Mouse (Mus musculus) intestine, postnatal 0 days (tissue): ENCODE data around the gene Zfp526. TPM values are rescaled to one million over a fixed set of nuclear protein-coding genes. Genes with fewer than 3 reads are reported as not detected.

ENCODE experiments used
- ATAC-seq: fragments of 200-750 bp; cut with Nextera tagmentation; 2 replicates; pipeline ENCODE4 v1.8.0; 2017; ENCODE audit warnings: mild to moderate bottlenecking, moderate TSS enrichment, moderate library complexity
- H3K27ac ChIP-seq: fragments of 300-500 bp; sonication (generic); 2 replicates; pipeline ENCODE4 v1.5.1; 2014; ENCODE audit warnings: mild to moderate bottlenecking, low read depth, low read length, moderate library complexity
- H3K27me3 ChIP-seq: fragments of 300-500 bp; sonication (generic); replicated peaks from 2 replicates; pipeline ENCODE4 v1.6.1; 2014; ENCODE audit warnings: low read length, mixed read lengths; ENCODE audit not compliant: control insufficient read depth, insufficient read depth
- H3K36me3 ChIP-seq: fragments of 300-500 bp; sonication (generic); 2 replicates; pipeline ENCODE4 v1.6.1; 2014; ENCODE audit warnings: mild to moderate bottlenecking, moderate library complexity; ENCODE audit not compliant: control insufficient read depth, insufficient read depth
- H3K4me1 ChIP-seq: fragments of 300-500 bp; sonication (generic); replicated peaks from 2 replicates; pipeline ENCODE4 v1.6.1; 2014; ENCODE audit warnings: antibody characterized with exemption, low read length, mixed read lengths; ENCODE audit not compliant: control insufficient read depth, insufficient read depth
- H3K4me2 ChIP-seq: fragments of 300-500 bp; sonication (generic); replicated peaks from 2 replicates; pipeline ENCODE4 v1.6.1; 2014; ENCODE audit warnings: low read depth, mild to moderate bottlenecking, moderate library complexity
- H3K4me3 ChIP-seq: fragments of 300-500 bp; sonication (generic); 2 replicates; pipeline ENCODE4 v1.5.1; 2014; ENCODE audit warnings: low read depth, low read length
- H3K9ac ChIP-seq: fragments of 300-500 bp; sonication (generic); 2 replicates; pipeline ENCODE4 v1.6.1; 2014; ENCODE audit warnings: mild to moderate bottlenecking, low read depth, low read length
- H3K9me3 ChIP-seq: fragments of 300-500 bp; sonication (generic); 2 replicates; pipeline ENCODE4 v1.6.1; 2016; ENCODE audit warnings: mixed run types; ENCODE audit not compliant: control insufficient read depth
- CTCF ChIP-seq: sonication (generic); IDR thresholded peaks from 2 replicates; pipeline ENCODE4 v1.5.1; 2016; ENCODE audit warnings: low read depth, mild to moderate bottlenecking, control low read depth, antibody characterized with exemption, moderate library complexity
- WGBS: fragments of 180-500 bp; shearing (Covaris S2); extraction: QIAGEN DNeasy Blood & Tissue Kit; methylation state at CpG from one replicate; pipeline ENCODE4 v1.1.7; 2014; 5-methylcytosine and 5-hydroxymethylcytosine counted together
- polyA plus RNA-seq: library from polyadenylated mRNA; unstranded; fragments of >200 nt; fragmentation: Nextera tagmentation; extraction: Ambion mirVana; gene quantifications from 2 replicates; pipeline ENCODE4 v1.2.1, GENCODE M21; 2015

Gene Zfp526
- polyA plus RNA-seq, 1 experiment from 2014 or later = 1.1 TPM

- H3K27me3 ChIP-seq = no peaks in the 10 kb centered on the region
- H3K9ac ChIP-seq = no peak overlapping the region
- no peak for TF ChIP-seq CTCF
- no peaks in the 10 kb centered on the region for H3K4me1 ChIP-seq
- WGBS = 72% methylated on average over 1 of the region's 1 CpGs
- H3K36me3 ChIP-seq = peaks cover 86% of the 10 kb centered on the region
- no peak overlapping the region for H3K4me3 ChIP-seq
- no peaks in the 10 kb centered on the region for H3K9me3 ChIP-seq
- H3K27ac ChIP-seq = no peak overlapping the region
- no peak for ATAC-seq
- no peak overlapping the region for H3K4me2 ChIP-seq
Observed at GRCm38 (mm10) chr7:25227523-25228300, 6.5 kb downstream of the Zfp526 start.

DNA sequence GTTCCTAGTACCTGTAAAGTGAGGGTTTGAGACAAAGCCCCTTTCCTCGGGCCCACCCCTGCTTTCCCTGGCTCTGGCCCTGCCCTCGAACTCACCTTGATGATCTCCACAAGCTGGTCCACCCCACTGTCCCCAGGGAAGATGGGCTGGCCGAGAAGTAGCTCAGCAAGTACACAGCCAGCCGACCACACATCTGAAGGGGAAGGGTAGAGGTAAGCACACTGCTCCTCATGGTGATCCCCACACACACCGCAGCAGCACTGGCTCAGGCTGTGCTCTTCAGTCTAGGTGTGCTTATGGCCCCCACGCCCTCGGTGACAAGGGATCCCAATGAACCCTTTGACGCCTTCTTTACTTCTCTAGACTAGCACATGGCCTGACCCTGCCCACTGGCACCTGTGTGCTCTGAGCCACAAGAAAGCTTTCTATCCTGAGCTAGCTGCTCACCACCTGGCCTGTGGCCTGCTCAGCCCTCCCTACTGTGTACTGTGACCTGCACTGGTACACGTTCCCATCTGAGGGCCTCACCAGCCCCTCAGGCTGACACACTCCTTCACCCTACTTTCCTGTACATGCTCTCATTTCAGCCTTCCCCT is 9.6 kb downstream of the Zfp526 start:
- Histone ChIP-seq H3K4me2 (no peak overlapping the region), H3K4me3 (no peak overlapping the region), H3K9me3 (no peaks in the 10 kb centered on the region), H3K9ac (no peak overlapping the region), H3K27ac (no peak overlapping the region), H3K27me3 (no peaks in the 10 kb centered on the region), H3K4me1 (no peaks in the 10 kb centered on the region), H3K36me3 (peaks cover 83% of the 10 kb centered on the region)
- no peak for ATAC-seq
- 81% methylated on average over 9 of the region's 9 CpGs for WGBS
- no peak for TF ChIP-seq CTCF

DNA sequence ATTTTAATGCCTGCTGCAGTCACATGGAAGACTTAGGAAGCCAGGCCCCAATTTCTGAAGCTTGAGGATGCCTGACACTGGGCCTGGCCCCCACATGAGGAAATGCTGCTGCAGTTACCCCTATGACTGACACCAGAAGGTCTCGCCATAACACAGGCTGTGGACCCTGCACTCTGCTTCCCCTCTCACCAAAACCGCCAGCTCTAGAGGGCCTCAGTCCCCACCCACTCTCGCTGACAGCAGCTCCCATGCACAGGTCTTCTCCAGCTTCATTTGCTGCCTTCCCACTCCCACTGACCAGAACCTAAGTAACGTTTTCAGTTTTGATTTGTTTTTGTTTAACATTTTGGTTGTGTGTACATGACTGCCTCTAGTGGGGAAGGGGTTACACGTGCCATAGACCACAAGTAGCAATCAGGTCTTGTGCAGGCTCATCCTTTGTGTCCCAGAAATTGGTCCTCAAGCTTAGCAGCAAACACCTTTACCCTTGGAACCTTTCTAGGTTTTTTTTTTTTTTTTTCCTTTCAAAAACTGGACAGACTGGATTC is 10.9 kb downstream of the Zfp526 start:
- no peaks in the 10 kb centered on the region for H3K27me3 ChIP-seq
- peak; percentile 36 for TF ChIP-seq CTCF
- H3K27ac ChIP-seq = no peak overlapping the region
- no peak overlapping the region for H3K4me3 ChIP-seq
- H3K36me3 ChIP-seq = peaks cover 69% of the 10 kb centered on the region
- no peak for ATAC-seq
- H3K9ac ChIP-seq = no peak overlapping the region
- no peak overlapping the region for H3K4me2 ChIP-seq
- WGBS = 57% methylated on average over 5 of the region's 5 CpGs
- H3K9me3 ChIP-seq = no peaks in the 10 kb centered on the region
- H3K4me1 ChIP-seq = no peaks in the 10 kb centered on the region

GRCm38 (mm10) chr7:25233061-25233460 is 11.8 kb downstream of the Zfp526 start:
- H3K36me3 ChIP-seq = peaks cover 61% of the 10 kb centered on the region
- 86% methylated on average over 2 of the region's 2 CpGs for WGBS

DNA sequence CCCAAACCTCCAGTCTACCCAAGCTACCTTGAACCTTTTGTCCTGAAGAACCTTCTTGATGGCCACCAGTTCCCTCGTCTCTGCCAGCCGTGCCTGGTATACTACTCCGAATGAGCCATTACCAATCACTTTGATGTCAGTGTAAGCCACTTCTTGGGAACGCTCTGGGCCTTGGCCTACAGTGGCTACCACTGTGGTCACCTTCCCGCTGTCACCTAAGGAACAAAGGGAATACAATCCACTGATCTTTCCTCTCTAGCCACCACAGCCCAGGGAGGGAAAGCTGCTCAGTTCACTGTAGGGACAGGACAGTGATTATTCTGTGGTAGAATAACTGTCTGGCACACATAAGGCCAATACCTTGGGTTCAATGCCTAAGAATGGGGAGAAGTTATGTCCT is 14.3 kb downstream of the Zfp526 start:
- peaks cover 37% of the 10 kb centered on the region for H3K36me3 ChIP-seq
- 93% methylated on average over 5 of the region's 5 CpGs for WGBS
- H3K4me1 ChIP-seq = no peaks in the 10 kb centered on the region
- H3K9me3 ChIP-seq = no peaks in the 10 kb centered on the region
- ATAC-seq = no peak
- H3K4me2 ChIP-seq = no peak overlapping the region
- no peak overlapping the region for H3K4me3 ChIP-seq
- no peak overlapping the region for H3K27ac ChIP-seq
- H3K27me3 ChIP-seq = no peaks in the 10 kb centered on the region
- no peak for TF ChIP-seq CTCF
- no peak overlapping the region for H3K9ac ChIP-seq

More at GRCm38 (mm10) chr7:25233061-25233460, 11.8 kb downstream of the Zfp526 start:
- H3K4me1 ChIP-seq = no peaks in the 10 kb centered on the region
- H3K9ac ChIP-seq = no peak overlapping the region
- no peaks in the 10 kb centered on the region for H3K9me3 ChIP-seq
- no peak for TF ChIP-seq CTCF
- no peak overlapping the region for H3K27ac ChIP-seq
- H3K27me3 ChIP-seq = no peaks in the 10 kb centered on the region
- no peak overlapping the region for H3K4me3 ChIP-seq
- ATAC-seq = no peak
- H3K4me2 ChIP-seq = no peak overlapping the region

- Histone ChIP-seq H3K4me1 (no peaks in the 10 kb centered on the region), H3K36me3 (peaks cover 19% of the 10 kb centered on the region), H3K9ac (peak within 1 kb of the TSS; percentile 96), H3K27me3 (no peaks in the 10 kb centered on the region), H3K27ac (peak within 1 kb of the TSS; percentile 89), H3K4me3 (peak within 1 kb of the TSS; percentile 94), H3K4me2 (peak within 1 kb of the TSS; percentile 71), H3K9me3 (no peaks in the 10 kb centered on the region)
- WGBS = under 1% methylated on average over 60 of the region's 76 CpGs
- TF ChIP-seq CTCF = no peak
- ATAC-seq = peak; percentile 84
Observed at GRCm38 (mm10) chr7:25237249-25238014, 16.2 kb downstream of the Zfp526 start, which contains the start of gene Gsk3a. Gene Gsk3a, minus strand, starts transcription at chr7:25237851.
